Mouse (Mus musculus) kidney, adult 11 months (tissue): ENCODE results near the gene Ccdc57.

Experiments
- DNase-seq: peaks from one replicate; pipeline ENCODE4 v3.0.0; 2022

The Ccdc57 gene

DNA sequence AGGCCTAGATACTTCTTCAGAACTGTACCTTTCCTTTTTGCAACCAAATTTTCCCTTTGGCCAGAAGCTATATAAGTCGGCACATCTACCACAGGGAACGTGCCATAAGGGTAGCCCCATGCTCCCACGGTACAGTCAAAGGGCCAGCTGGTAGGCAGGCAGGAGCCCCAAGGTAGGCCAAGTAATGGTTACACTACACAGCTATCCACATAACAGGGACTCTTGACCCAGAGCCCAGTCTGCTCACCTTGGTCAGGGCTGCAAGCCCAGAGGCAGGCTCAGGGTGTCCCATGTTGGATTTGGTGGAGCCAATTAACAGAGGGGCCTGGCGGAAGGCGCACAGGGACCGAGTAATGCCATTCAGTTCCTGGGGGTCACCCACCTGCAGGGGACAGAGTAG is 113.1 kb downstream of the Ccdc57 start:
- no peak for DNase-seq

DNA sequence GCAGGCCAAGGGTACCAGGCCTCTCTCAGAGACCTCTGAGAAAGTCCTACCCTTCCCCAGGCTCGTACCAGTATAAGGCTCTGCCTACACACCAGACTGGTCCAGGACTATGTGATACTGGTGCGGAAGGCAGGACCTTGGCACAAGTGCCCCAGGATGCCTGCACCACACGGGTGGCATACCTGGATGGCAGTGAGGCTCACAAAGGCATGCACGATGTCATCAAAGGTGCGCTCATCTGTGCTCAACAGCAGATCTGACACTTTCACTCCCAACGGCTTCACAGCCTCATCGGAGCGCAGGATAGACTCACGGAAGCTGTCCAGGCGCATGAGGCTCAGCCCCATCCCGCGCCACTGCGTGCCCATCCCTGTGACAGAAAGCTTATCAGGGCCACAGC is 114.4 kb downstream of the Ccdc57 start:
- no peak for DNase-seq

DNA sequence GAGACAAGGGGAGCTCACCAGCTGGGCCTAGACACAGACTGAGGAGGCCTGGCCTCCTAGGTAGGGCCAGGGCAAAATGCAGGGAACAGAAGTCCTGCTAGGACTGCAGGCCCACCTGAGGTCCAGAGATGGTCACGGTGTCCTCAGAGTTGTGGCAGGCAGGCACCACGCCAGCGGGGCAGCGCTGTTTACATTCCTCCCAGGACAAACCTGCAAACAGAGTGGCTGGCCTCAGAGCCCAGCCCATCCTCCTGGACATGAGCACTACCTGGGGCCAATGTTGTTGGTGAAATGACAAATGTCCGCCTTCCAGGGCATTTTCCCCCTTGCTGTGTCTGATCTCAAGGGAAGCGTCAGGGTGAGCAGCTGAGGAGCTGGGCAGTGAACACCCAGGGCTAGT is 115.3 kb downstream of the Ccdc57 start:
- DNase-seq = no peak

DNA sequence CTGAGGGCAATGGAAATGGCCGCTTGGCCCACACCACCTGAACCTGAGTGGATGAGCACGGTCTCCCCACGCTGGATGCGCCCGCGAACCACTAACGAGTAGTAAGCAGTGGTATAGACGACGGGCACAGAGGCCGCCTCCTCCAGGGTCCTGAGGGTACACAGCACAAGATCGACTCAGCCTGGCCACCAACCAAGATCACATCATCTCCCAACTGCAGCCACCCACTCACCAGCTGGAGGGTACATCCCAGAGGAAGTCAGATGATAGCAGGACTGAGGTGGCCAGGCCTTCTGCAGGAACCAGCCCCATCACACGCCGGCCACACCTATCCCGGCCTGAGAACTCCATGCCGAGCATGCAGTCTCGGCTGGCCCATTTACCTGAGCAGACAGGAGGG is 120.6 kb downstream of the Ccdc57 start:
- no peak for DNase-seq

DNA sequence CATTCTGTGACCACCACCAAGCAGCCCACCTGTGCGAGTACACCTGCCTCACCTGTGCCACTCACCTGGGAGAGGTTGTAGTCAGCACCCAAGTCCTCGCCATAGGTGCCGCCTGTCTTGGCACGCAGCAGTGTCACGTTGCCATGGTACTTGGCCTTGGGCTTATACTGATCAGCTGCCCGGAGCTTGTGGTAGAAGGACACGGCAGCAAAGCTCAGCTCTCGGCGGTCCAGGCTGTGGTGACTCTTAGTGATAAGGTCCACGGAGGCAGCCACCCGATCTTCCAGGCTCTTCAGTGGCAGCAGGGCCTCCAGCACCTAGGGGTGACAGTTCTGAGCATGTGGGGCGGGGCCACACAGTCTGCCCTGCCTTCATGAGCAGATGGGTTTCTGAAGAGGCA is 124.7 kb downstream of the Ccdc57 start:
- DNase-seq = no peak

DNA sequence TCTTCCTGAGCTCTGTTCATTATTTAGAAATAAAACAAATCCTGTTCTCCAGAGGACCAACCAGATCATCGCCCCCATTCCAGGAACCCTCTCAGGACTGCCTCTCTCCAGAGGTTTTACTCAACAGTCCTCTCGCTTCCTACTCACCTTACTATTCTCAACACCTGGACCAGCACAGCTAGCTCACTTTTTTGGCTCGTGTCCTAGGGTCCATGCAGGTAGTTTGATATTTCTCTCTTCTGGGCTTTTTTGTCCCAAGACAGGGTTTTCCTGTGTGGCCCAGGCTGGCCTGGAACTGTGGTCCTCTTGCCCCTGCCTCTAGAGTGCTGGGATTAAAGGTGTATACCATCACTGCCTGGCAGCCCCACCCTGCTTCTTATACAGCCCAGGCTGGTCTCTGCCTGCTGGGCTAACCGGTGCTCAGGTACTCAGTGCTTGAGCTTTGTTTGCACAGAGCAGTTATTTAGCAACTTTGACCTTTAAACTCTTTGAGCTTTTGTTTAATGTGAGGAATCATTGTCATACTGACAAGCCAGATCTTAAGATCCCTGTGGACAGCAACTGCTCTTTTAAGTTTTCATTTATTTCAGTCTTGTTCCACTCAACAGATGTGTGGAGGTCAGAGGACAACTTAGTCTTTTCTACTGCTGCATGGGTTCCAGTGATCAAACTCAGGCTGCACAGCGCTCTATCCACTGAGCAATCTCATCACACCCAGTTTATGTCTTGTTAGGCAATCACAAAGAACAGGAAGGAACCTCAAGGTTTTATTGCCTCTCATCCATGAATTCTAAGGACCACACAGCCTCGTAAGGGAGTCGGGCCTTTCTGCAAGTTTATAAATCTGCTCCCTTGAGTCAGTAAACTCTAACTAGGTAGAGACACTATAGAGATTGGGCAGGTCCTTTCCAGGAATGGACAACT is 127.0 kb downstream of the Ccdc57 start:
- DNase-seq = no peak

DNA sequence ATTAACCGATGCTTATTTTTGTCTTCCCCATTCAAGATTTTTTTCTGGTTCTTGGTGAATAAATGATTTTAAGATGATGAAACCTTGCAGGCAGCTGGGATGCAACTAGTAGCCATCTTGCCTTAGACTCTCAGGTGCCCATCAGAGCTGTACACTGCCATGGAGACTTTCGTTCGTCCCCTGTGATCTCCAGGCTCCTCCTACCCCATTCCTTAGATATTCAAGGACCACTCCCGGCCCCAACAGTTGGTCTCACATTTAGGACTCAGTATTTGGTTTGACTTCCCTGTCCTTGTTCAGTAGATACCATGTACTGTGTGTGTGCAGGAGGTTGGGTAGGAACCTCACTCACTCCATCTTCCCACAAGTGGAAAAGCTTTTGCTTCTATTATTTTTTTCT is 127.9 kb downstream of the Ccdc57 start:
- DNase-seq = no peak

DNA sequence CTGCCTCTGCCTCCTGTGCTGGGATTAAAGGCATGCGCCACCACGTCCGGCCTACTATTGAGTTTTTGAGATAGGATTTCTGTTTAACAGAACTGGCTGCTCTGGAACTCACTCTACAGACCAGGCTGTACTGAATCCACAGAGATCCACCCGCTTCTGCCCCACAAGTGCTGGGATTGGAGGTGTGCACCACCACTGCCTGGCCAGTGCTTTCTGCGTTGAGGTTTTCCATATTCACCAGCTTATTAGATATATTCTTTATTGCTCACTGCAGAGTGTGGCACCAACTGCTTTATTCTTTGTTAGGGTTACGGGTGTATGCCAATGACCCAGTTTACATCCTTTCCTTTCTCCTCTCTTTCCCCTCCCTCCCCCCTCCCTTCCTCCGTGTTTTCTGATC is 128.4 kb downstream of the Ccdc57 start:
- DNase-seq = no peak

DNA sequence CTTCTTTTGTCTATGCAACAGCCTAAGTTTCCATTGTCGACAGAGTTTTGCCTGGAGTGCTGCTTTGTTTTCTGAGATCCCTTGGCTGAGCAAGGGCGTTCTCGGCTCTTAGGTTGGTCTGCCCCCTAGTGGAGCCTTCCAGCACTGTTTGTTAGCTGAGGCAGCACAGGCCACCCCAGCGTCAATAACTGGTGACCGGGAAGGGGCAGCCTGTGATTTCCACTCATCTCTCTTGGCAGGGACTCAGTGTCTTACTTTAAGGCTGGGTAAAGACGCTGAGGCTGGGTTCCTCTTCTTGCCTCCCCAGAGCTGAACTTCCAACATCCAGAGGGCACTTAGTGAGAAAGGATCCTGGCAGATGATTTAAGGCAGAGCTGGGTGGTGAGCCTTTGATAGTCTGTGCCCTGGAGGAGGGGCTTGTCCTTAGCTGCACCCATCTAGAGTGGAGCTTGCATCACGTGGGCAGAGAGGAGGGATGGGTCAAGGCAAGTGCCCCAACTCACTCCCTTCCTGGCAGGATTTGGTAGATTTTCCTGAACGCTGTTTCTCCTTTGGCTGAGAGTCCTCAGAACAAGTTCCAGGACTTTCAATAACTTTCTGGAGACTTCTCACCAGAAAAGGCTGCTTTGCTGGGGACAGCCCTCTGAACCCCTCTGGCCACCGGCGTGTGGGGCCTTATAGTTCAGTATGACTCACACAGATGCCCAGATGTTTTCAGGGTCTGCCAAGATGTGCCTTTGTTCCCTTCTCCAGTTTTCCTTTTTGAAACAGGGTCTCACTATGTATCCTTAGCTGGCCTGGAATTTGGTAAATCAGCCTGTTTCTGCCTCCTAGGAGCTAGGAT is 132.4 kb downstream of the Ccdc57 start:
- DNase-seq = peak; percentile 89

DNA sequence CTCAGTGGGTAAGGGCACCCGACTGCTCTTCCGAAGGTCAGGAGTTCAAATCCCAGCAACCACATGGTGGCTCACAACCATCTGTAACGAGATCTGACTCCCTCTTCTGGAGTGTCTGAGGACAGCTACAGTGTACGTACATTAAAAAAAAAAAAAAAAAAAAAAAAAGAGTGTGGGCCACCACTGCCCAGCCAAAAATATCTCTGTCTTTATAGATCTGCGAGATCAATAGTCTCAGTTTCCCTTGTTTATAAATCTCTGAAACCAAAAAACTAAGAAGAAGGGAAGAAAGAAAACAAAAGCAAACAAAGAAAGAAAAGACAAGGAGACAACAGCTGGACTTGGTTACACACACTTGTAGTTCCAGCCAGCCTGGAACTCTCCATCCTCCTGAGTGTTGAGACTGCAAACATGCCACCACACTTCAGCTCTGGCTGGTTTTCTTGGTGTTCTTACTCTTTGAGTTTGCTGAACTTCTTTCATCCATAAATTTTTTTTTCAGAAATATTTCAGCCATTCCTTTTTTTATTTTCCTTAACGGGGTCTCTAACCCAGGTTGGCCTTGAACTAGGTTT is 133.3 kb downstream of the Ccdc57 start:
- DNase-seq = no peak

DNA sequence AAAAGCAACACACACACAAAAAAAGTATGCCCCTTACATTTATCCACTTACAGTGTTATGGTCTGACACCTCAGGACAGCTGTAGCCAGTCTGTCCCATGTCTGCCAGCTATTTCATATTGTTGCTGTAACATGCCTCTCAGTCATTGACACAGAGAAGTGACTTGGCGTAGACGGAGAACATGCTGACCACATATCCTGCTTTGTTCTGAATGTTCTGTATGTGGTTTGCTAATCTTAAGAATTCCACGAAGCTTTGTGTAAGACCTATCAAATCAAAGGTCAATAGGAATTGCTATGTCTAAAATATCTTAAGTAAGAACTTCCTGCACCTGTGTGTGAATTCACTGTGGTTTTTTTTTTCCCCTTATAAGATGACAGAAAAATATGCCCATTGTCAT is 134.4 kb downstream of the Ccdc57 start:
- DNase-seq = no peak

DNA sequence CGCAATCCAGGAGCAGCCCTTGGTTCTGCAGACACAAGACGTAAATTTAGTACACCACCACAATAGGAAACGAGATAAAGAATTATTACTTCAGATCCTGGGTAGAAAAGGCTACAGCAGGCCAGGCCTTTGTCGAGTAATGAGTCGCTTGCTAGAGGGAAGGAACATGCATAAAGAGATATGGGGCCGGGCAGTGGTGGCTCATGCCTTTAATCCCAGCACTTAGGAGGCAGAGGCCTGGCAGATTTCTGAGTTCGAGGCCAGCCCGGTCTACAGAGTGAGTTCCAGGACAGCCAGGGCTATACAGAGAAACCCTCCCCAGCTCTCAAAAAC is 136.1 kb downstream of the Ccdc57 start:
- DNase-seq = no peak

DNA sequence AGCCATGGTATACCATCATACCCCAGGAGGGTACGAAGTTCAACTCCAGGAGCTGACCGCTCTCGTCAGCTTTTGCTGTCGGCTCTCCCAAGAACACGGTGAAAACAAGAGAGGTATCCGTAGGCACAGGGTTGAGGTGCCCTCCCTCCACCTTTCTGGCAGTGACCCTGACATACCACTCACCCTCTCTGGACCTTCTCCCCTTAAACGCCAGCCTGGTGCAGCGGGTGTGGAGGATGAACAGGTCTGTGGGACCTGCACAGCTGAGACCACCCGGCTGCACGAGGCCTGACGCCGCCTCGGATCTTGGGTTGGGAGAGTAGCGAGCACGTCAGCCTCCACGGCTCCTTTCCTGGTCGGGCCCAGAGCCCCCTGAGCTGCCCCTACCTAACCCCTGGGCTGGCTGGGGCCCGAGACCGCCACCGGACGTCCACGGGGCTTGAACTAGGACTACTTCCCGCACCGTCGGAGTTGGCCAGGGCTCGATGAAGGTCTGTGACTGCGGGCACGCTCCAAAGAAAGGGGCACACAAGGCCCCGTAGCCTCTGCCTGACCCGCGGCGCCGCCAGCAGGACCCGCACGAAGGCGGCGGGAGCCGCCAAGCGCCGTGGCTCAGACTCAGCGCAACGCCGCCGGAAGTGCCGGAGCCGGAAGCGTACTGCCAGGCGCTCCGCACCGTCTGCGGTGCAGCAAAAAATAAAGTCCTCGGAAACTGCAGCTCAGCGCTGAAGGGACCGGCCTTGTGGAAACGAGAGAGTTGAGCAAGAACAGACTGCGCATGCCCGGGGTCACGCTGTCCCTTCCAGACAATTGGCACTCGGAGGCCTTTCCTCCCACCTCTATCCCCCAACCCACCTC is 136.7 kb downstream of the Ccdc57 start, which contains the start of gene Dus1l:
Gene Dus1l, minus strand, starts transcription at position 648 of the 858 bp plus-strand sequence.
- DNase-seq = peak; percentile 92

DNA sequence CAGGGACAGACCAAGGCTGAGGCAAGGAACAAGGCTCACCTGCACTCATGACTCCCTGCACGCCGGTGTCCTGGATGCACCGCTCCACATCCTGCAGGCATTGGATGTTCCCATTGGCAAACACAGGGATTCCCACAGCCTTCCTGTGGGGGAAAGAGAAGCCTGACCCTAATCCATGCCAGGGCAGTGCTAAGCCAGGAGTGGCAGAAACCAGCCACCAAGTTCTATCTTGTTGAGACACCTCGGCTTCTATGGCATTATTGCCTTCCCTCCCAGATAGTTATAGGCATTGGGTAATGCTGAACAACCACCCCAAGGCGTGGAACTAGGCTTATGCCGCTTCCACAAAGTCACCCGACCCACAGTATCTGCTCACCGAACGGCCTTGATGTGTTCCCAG is 140.0 kb downstream of the Ccdc57 start:
- no peak for DNase-seq

DNA sequence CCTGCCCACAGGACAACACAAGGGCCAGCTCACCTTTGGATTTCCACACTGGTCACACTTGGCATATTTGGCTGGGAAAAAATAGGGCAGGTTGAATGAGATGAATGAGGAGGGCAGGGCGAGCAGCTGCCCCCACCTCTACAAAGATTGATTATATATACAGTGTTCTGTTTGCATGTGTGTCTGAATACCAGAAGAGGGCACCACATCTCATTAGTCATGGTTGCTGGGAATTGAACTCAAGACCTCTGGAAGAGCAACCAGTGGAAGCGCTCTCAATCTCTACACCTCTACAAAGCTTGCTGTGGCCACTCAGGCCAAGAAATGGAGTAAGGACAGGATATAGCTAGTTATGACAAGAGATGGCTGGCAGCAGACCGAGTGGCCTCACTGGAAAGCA is 142.9 kb downstream of the Ccdc57 start:
- DNase-seq = no peak

DNA sequence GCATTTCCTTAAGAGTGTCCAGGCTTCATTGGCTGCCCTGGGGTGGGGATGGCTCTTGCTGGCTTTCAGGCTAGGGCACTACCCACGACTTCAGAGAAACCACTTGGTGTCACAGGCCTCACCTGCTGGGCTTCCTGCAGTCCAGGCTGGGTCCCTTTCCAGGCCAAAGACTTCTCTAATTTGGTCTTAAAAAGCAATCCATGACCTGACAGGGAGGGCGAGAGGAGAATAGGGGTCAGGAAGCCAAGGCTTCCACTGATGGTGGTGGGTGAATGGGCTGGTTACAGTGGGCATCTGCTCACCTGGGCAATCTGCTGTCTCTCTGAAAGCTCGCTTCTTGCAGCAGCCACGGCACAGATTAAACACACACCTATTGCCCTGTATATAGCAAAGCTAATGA is 143.3 kb downstream of the Ccdc57 start:
- no peak for DNase-seq

DNA sequence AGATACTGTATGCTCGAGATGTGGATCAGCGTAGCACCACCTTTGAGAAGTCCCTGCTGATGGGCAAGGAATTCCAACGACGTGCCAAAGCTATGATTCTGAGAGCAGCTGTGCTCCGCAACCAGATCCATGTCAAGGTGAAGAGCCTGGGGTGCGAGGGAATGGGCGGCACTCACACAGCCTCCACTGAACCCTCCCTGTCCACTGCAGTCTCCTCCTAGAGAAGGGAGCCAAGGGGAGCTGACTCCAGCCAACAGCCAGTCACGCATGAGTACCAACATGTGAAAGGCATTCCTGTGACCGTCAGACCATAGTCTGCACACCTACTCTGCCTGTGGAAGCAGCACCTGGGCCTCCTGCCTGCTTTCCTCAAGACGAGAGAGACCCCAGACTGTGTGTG is 144.2 kb downstream of the Ccdc57 start:
- peak; percentile 70 for DNase-seq

DNA sequence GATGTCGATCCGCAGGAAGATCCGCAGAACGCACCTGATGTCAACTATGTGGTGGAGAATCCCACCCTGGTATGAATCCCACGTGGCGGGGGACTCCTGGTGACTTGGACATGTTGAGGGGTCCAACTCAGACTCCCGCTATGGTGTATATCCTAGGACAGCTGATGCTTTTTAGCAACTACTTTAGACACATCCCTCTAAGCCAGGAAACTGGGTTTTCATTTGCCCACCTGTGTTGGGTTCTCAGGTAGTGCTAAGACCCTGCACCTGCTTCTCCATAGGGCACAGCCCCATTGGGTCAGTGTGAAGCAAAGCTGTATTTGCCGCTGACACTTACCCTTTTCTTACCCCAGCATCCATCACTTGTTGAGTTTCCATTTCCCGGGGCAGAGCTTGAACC is 147.5 kb downstream of the Ccdc57 start:
- DNase-seq = no peak

DNA sequence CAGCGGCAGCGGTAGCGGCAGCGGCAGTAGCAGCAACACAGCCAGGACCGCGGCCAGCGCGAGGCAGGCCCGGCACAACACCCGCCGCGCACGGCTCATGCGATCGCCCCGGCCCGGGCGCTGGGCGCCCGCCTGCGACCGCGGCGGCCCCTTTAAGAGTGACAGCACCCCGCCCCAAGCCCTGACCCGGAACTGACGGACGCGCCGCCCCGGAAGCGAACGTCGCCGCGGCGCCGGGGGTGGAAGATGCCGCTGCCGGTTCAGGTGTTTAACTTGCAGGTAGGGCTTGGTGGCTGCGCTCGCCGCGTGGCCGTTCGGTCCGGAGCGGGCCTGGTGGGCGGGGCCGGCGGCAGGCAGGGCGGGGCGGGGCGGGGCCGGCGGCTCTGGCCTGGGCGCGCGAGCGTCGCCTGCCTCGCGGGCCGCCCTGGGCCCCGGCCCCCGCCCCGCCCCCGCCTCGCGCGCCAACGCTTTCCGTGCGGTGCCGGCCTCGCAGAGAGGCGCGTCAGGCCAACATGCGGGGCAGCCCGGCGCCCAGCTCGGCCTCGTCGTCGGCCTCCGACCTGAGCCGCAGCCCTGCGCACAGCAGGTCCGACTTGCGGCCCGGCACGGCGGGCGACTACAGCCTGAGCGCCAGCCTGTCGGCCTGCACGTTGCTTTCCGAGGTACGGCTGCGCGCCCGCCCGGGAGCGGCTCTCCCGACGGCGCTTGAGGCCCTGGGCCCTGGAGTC is 148.4 kb downstream of the Ccdc57 start, which contains the start of the genes Rfng and Gps1:
Gene Rfng, minus strand, starts transcription at position 144 of the 728 bp plus-strand sequence.
Gene Gps1, plus strand, starts transcription at position 209 of the 728 bp plus-strand sequence.
- DNase-seq = peak; percentile 81

DNA sequence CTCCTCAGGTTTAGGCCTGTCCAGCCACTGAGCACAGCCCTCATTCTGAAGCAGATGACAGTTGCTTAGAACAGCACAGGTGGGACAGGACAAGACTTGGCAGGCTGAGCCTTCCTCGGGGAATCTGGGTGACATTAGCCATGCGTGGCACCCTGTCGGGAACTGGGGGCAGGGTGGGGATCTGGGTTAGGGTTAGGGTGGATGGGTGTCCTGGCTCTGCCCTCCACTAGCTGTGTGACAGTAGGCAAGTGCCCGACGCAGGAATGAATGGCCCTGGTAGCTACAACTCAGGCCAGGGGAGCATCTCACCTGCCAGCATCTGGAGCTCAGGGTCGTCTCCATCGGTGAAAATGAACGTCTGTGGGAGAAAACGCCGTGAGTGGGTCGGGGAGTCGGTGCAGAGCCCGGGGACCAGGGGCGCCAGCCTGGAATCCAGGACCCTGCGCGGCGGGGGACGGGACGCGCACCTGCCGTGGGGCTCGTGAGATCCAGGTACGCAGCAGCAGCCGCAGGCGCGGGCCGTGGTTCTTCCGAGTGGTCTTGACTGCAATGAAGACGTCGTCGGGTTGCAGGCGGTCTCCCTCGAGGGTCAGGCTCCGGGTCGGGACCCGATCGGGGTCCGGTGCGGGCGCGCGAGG is 149.1 kb downstream of the Ccdc57 start:
- peak; percentile 18 for DNase-seq

DNA sequence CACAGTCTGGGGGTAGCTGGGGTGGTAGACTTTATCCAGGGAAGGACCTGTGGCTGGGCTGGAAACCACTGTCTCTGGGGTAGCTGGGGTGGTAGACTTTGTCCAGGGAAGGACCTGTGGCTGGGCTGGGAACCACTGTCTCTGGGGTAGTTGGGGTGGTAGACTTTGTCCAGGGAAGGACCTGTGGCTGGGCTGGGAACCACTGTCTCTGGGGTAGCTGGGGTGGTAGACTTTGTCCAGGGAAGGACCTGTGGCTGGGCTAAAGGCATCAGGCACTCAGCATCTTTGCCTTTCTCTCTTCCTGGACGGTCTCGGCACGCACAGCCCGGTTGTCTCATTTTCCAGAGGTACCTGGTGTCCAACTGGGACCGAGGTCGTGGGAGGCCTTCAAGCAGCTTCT is 151.3 kb downstream of the Ccdc57 start:
- peak; percentile 46 for DNase-seq
